In genomic region chr13:54925466-54925865, GRCm38 (mm10) we compare ENCODE assay signal across 27 mouse cellular contexts.
"Had no signal": no experiment of that assay in that cellular context is flagged by ENCODE, and none has a peak within 500 bp of the region (broad histone marks: within the 10 kb centered on the region; RNA-seq: fewer than 3 reads in every experiment).

No protein-coding gene starts in this region.

- ATAC-seq: hindbrain, postnatal 0 days; intestine, embryonic 16.5 days; liver, embryonic 12.5 days had no signal

- H3K4me2 ChIP-seq: heart, embryonic 11.5 days; heart, embryonic 13.5 days; heart, embryonic 15.5 days; hindbrain, embryonic 13.5 days; hindbrain, embryonic 15.5 days; kidney, embryonic 15.5 days; limb, embryonic 13.5 days; limb, embryonic 15.5 days; liver, embryonic 12.5 days had no signal

- H3K27me3 ChIP-seq: heart, embryonic 13.5 days; hindbrain, embryonic 15.5 days; limb, embryonic 15.5 days; liver, embryonic 12.5 days had no signal

- H3K36me3 ChIP-seq: heart, embryonic 13.5 days; heart, embryonic 15.5 days; hindbrain, embryonic 13.5 days; hindbrain, embryonic 15.5 days; kidney, embryonic 15.5 days; limb, embryonic 13.5 days; limb, embryonic 15.5 days; liver, embryonic 12.5 days had no signal

- H3K27ac ChIP-seq: gastrocnemius, adult 2 months; heart, adult 2 months; heart, embryonic 13.5 days; heart, embryonic 15.5 days; hindbrain, embryonic 13.5 days; hindbrain, embryonic 15.5 days; hindbrain, postnatal 0 days; kidney, embryonic 15.5 days; kidney, postnatal 0 days; limb, embryonic 13.5 days; limb, embryonic 15.5 days; liver, embryonic 12.5 days; liver, embryonic 14.5 days had no signal

- H3K4me1 ChIP-seq: heart, embryonic 13.5 days; heart, embryonic 15.5 days; kidney, embryonic 15.5 days; limb, embryonic 13.5 days; limb, embryonic 15.5 days; liver, embryonic 12.5 days had no signal

- H3K9me3 ChIP-seq: heart, embryonic 13.5 days; heart, embryonic 15.5 days; hindbrain, embryonic 13.5 days; hindbrain, embryonic 15.5 days; kidney, embryonic 15.5 days; limb, embryonic 13.5 days; limb, embryonic 15.5 days; liver, embryonic 12.5 days had no signal

- H3K9ac ChIP-seq: heart, embryonic 13.5 days; heart, embryonic 15.5 days; hindbrain, embryonic 13.5 days; hindbrain, embryonic 15.5 days; kidney, embryonic 15.5 days; limb, embryonic 13.5 days; limb, embryonic 15.5 days; liver, embryonic 12.5 days; liver, embryonic 14.5 days had no signal

- H3K4me3 ChIP-seq: gastrocnemius, adult 2 months; heart, adult 2 months; heart, embryonic 13.5 days; heart, embryonic 15.5 days; hindbrain, embryonic 13.5 days; hindbrain, embryonic 15.5 days; kidney, embryonic 15.5 days; limb, embryonic 13.5 days; limb, embryonic 15.5 days; liver, embryonic 12.5 days had no signal

- DNase-seq: gastrocnemius, adult 2 months; gastrocnemius, postnatal 10 days; gastrocnemius, postnatal 25 days; heart, adult 11 months; heart, adult 2 months; heart, postnatal 14 days; heart, postnatal 36 days; kidney, adult 11 months; kidney, adult 2 months; kidney, adult 9 months; kidney, postnatal 14 days; kidney, postnatal 36 days; left cerebral cortex, postnatal 4 days; lung, adult 18-20 months had no signal
